Mouse (Mus musculus) heart, postnatal 25 days (tissue): ENCODE data around the gene Ywhab. TPM values are rescaled to one million over a fixed set of nuclear protein-coding genes. Genes with fewer than 3 reads are reported as not detected.

Source experiments
- DNase-seq: peaks from one replicate; pipeline ENCODE4 v3.0.0; 2022; ENCODE audit warnings: low spot score
- intact Hi-C: fragments of 180-260 bp; cut with DNase I; formaldehyde crosslinking; loops from one replicate; pipeline ENCODE4 v1.15.1; 2025
- total RNA-seq, 2 experiments: library from RNA; stranded (reverse); gene quantifications; 2 replicates each; pipeline ENCODE4 v1.2.3; 2021

The Ywhab gene
- total RNA-seq, result 10 to 100 TPM; 74.3 to 82.2 TPM

DNA sequence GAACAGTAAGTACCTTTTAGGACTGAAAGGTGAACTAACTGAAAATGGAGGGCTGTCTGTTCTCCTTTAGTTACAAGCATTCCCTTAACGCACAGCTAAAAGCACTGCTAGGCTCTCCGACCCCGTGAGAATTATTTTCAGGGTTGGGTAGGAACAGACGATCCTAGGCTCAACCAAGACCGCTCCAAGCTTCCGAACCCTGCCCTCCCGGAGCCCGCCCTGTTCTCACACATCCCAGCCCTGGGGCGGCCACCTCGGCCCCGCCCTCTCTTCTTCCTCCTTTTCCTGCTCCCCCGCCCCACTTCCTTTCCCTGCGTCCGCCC lies at the start of gene Ywhab:
Gene Ywhab, plus strand, starts transcription at position 307 of the 323 bp plus-strand sequence.
- intact Hi-C loops, result loop anchor here (5.0 kb wide), 1 partner anchor 78 kb away; the partner anchor contains the start of genes Stk4 and Tomm34
- no peak for DNase-seq

DNA sequence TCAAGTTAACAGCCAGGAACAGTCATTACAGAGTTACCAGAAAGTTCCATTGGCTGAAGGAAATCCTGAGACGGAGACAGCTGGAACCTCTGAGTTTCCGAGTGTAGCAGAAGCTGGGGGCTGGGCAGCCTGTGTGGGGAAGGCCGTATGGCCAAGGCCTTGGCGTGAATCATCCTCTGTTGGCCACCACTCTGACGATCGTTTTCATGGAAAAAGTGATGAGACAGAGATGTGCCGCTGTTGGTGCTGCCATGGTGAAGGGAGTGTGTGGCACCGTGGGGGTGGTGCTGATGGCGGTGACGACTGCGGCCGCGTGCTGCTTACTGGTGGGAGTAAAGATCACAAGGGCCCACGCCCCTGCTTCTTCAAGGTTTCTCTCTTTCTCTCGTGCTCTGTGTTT lies 48.5 kb upstream of the Ywhab start:
- intact Hi-C loops, result no loop called here

DNA sequence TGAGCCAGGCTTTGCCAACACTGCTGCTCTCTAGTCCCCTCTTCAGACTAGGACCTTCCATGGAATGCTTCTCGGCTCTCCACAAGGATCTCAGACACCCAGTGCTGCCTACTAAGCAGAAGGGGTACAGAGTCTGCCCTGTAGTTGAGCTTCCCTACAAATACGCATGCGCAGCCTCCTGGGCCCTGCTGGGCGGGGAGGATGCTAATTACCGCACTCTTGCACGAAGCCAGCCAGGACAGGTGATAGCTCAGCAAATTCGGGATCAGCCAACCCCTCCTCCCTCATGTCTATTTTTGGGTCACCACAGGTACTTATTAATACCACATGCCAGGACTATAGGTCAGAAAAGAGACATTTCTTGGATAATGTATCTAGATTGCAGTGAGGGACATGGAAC lies 46.8 kb upstream of the Ywhab start:
- no peak for DNase-seq
- intact Hi-C loops, result no loop called here

More for the DNA sequence above, 48.5 kb upstream of the Ywhab start:
- DNase-seq, result peak; percentile 6

DNA sequence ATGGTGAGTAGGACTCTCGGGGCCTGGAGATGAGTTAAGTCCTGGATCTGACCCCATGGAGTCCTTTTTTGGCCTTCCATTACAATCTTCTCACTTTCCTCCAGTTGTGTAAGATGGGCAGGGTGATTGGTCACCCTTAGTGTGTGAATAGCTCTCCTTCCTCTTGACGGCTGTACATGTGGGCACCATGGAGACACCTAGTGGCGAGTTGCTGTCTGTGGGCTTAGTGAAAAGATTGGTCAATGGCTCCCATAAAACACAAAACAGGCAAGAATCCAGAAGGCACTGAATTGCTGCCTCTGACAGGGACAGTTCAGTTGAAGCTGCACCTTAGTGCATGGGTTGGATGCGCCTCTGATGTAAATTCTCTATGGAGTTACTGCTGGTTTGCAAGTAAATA lies 43.0 kb upstream of the Ywhab start:
- DNase-seq, result no peak
- intact Hi-C loops, result loop anchor here (1.0 kb wide), 1 partner anchor 93 kb away; no protein-coding TSS in a partner anchor

DNA sequence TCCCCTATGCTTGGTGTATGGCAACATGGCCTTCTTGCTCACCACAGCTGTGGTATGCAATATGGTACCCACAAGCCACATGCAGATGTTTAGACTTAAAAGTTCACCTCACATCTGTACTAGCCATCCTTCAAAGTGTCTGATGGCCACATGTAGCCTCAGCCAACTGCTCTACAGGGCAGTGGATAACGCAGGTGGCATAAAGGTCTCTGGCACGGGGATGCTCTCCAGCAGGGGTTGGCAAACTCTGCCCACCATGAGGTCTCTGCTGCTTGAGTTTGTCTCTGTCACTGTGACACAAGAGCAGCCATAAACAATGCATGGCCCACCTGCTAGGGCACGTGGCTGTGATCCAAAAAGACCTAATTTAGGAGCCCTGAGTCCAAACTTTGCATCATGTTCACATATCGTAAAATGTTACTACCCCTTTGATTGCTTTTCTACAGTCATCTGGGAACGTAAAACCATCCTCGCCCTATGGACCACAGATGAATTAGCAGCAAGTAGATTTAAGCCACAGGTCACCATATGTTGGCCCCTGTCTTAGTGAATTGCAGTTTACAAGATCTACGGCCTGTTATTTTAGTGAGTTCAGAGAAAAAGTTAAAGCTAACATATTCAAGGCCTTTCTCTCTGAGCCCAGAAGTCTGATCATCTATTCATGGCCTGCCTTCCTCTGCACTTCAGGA lies 41.0 kb upstream of the Ywhab start:
- no peak for DNase-seq
- intact Hi-C loops, result no loop called here

DNA sequence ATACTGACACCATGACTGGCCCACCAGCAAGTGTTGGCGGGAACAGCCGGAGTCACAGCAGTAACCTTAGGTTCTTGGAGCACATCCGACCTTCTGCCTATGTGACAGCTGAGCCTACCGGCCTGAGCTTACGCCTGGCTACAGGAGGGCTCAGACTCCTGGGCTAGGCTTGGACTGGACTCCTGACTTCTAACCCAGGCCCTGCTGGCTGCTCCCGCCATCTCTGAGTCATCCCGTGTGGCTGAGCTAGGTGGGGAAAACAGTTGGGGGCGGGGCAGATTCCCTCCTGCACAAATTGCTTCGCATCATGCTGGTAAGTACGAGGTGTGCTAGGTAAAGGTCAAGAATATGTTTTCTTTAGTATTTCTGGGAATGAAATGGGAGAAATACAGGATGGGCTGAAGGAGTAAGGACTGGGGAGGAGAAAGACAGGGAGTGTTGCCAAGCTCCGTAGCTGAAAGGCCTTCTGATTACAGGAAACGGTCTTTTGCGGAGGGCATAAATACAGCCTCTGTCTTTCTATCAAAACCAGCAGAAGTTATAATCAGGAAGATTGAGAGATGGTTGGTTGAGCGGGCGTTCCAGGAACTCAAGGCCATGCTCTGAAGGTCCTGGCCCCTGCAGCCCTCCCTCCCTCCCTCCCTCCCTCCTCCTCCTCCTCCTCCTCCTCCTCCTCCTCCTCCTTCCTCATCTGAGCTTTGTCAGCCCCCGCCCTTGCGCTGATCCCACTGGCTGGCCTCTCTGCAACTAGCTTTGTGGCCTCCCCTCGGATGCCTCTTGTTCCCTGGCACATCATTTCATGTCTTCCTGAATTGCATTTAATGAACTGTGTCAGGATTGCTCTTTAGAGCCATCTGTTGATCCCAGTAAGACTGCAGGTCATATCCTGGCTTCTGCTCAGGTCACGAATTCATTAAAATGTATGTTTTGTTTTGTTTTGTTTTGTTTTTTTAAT lies 29.9 kb upstream of the Ywhab start:
- no peak for DNase-seq
- intact Hi-C loops, result loop anchor here (5.0 kb wide), 1 partner anchor 108 kb away; no protein-coding TSS in a partner anchor

DNA sequence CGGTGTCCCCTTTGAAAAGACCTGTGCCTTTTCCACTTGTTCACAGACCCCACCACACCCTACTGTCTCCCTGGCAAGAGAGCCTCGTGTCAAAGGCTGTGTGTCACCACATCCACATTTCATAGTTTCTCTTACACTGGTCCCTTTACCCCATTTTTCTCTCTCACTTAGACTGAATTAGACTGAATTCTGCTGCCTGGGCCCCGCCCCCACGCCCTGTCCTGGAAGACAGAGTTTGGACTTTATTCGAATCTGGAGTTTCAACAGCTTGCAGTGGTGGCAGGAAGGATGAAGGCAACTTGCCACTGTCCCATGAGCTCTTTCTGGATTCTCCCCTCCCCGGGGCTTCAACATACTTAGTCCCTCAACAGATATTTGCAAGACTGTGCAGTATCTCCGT lies 29.1 kb upstream of the Ywhab start:
- intact Hi-C loops, result loop anchor here (5.0 kb wide), 1 partner anchor 108 kb away; no protein-coding TSS in a partner anchor
- DNase-seq, result no peak

DNA sequence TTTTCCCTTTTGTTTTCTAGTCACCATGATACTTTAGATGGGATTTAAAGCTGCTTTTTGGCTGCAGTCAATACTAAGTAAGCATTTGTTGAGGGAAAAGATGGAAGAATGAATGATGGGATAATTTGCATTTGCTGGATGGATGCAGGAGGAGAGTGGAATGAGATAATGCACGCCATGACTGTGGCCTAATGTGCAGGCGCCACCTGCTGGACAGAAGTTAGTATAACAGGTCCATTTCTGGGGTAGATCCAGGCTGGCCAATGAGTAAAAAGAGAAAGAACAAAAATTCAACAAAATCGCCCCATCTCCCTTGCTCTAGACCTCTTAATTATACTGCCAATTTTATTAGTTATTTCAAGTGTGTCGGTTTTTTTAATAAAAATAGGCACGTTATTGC lies 26.2 kb upstream of the Ywhab start:
- DNase-seq, result no peak
- intact Hi-C loops, result loop anchor here (5.0 kb wide), 1 partner anchor 111 kb away; no protein-coding TSS in a partner anchor

DNA sequence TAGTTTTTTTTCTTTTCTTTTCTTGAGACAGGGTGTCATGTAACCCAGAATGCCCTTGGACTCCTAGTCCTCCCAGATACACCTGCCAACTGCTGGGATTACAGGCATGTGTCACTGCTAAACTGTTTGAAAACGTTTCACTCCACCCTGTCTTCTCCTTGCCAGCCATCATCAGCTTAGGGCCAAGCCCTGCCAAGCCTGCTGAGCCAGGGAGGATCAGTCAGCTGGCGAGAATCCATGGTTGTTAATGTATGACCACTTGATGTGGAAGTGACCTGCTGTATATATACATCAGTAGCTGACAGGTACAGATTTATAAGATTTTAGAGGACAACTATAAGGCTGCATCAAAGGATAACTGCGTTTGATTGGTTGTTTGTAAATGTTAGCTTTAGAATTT lies 24.4 kb upstream of the Ywhab start:
- no peak for DNase-seq
- intact Hi-C loops, result no loop called here

DNA sequence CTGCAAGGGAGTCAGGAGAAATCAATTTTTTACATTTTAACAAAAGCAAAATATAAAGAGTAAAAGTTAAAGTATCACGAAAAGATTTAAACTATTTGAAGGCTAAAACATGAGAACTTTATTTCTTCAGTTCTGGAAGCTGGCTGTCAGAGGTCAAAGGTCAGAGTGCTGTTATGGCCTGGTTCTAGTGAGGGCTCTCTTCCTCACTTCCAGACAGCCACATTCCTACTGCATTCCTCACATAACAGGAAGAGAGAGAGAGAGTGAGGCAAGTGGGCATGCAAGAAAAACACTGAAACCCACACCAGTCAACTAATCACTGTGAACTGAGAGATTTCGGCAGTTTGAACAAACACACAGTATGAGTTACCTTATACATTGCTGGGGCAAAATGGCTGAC lies 20.7 kb upstream of the Ywhab start:
- no peak for DNase-seq
- intact Hi-C loops, result no loop called here

DNA sequence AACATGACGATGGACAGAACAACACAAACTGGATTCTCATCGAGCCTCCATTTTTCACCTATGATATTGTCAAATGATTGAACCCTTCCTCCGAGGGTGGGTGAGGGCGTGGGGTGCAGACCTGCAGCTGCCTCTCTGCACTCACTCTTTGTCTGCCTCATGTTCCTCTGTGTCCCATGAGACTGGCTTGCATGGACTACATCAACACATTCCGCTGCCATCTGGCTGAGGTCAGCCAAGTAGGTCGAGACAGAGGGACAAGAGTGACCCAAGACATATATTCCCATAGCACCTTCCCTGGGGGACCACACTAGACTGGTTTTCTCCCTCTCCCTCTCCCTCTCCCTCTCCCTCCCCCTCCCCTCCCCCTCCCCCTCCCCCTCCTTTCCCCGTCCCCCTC lies 18.3 kb upstream of the Ywhab start:
- intact Hi-C loops, result no loop called here
- no peak for DNase-seq

DNA sequence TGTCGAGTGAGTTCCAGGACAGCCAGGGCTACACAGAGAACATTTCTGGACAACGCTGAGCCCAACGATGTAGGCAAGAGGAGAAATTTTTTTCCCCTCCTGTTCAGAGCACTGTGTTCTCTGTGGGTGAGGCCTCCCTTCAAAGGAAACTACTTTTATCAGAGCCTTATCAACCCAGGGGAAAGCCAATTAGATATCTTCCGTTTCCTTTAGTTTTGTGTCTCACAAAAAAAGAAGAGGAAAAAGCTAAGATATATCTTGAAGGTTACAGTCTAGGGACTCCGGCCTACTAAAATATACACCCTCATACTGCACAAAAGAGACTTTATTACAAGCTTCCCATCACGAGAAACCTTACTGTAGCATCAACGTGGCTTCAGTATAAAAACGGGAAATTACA lies 7.5 kb upstream of the Ywhab start:
- DNase-seq, result no peak
- intact Hi-C loops, result no loop called here

DNA sequence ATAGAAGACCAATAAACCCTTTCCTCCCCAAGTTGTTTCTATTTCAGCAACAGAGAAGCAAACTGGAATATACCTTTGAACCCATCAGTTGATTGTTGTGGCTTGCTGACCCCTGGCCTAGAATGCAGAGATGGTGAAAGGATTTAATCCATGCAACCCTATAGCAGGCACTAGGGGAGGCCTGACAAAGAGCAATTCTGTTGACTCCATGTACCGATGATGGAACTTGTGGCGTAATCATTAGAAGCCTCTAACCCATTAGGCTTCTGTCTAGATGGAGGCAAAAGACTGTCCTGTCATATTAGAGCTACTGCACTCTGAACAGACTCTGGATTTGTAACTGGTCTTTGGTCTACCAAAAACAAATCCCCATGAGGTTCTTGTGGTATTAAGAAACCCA lies 1.9 kb upstream of the Ywhab start:
- intact Hi-C loops, result loop anchor here (5.0 kb wide), 1 partner anchor 79 kb away; the partner anchor contains the start of genes Stk4 and Tomm34
- DNase-seq, result no peak

DNA sequence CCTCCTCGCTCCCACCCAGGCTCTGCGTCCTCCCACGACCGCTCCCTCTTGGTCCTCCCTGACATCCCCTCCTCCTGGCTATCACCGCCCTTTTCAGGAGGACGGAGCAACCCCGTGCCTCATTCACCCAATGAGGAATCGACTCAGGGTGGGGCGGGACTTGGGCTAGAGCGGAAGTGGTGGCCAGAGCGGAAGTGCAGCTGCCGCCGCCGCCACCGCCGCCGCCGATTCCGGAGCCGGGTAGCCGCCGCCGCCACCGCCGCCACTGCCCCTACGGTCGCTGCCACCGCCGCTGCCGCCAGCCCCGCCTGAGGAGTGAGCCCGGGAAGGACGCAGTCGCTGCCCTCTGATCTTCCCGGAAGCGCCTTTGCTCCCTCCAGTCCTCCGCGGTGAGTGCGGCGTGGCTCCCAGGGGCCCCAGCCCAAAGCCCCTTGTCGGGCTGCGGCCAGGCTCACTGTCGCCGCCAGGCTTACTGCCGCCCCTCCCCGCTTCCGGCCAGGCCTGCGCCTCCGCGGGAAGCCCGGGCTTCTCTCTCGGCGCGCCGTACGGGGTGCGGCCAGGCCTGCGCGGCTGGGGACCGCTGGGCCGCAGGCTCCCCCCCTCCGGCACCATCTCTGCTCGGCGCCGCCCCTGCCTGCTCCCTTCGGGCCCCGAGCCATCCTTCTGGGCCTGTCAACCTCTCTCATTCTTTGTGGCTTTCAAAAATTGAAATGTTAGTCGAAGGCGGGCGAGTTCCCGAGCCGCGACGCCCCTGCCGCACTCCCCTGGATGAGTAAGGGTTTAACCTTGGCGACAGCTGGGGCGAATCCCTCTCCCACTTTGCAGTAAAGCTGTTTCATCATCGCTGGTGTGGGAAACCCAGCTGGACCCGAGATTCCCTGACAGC lies 460 bp downstream of the Ywhab start:
- DNase-seq, result peak; percentile 96
- intact Hi-C loops, result loop anchor here (5.0 kb wide), 1 partner anchor 77 kb away; the partner anchor contains the start of genes Stk4 and Tomm34

DNA sequence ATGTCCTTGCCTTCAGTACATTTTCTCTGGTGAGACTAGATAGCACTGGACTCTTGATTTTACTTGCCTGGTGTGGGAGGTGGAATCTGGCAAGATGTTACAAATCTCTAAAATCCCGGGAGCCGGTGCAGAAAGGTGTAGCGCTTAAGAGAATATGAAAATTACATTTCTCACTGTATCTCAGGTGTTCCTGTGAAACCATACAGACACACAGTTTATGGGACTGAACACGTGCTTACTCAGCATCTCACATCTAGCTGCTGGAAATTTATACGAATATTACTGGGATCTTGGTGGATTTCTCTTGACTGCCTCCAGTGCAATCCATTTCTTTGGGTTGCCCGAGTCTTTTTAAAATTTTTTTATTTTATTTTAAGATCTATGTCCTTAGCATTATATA lies 1.5 kb downstream of the Ywhab start:
- no peak for DNase-seq
- intact Hi-C loops, result no loop called here

DNA sequence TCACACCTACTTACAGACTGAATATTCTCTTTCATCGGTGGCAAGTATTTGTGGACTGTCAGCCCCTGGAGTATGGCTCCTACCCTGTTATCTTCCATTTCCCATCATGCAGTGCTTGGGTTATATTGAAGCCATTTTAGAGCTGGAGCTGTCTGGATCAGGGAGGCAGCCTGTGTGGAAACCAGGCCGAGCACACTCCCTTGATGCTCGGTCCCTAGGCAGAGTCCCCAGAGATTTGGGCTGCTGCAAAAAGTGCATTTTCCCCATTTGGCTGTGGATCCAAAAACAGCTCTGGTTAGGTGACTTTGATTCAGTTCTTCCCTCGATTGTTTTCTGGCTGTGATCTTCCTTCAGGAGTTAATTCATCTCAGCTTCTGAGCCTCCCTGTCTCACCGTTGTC lies 2.1 kb downstream of the Ywhab start:
- intact Hi-C loops, result no loop called here
- no peak for DNase-seq

DNA sequence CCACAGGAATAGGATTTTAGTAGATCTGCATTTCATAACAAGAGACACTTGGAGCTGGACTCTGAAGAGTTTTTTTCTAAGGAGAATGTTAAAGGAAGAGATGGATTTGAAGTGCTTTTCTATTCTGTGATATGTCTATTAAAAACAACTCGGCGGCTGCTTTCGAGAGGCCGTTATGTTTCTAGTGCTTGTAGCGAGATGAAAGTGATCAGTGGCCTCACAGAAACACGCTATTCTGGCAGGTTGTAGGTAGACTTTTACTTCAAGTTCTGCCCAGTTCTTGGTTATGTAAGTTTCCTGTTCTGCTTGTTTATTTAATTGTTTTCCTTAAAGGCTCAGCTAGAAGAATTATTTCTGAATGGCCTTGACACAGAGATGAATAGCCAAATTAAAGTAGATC lies 4.2 kb downstream of the Ywhab start:
- no peak for DNase-seq
- intact Hi-C loops, result no loop called here

DNA sequence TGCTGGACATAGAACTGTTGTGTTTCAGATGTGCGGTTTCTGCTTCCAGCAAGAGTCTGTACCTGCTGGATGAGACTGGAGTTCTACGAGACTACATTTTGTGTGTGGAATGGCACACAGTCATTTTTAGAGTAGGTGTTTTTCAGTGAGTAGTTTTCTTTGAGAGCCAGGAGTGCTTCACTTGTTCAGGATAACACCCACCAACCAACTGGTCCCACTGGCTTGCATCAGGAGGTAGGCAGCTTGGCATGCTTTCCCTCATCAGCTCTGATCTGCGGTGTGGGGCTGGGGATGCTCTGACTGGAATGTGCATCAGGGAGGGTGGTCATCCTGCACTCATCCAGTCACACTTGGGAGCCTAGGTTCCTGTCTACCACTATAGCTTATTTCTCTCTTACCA lies 7.9 kb downstream of the Ywhab start:
- intact Hi-C loops, result no loop called here
- DNase-seq, result no peak

DNA sequence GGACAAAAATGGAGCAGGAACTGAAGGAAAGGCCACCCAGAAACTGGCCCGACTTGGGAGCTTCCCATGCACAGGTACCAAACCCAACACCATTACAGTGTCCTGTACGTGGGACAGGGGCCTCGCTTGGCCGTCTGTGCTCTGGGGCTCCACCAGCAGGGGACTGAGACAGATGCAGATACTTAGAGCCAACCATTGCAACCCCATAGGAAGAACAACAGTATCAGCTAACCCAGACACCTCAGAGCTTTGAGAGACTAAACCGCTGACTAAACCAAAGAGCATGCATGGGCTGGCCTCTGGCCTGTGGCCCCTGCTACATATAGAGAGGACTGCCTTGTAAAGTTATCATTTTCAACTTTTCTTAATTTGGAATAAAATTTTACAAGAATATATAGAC lies 9.7 kb downstream of the Ywhab start:
- no peak for DNase-seq
- intact Hi-C loops, result no loop called here

DNA sequence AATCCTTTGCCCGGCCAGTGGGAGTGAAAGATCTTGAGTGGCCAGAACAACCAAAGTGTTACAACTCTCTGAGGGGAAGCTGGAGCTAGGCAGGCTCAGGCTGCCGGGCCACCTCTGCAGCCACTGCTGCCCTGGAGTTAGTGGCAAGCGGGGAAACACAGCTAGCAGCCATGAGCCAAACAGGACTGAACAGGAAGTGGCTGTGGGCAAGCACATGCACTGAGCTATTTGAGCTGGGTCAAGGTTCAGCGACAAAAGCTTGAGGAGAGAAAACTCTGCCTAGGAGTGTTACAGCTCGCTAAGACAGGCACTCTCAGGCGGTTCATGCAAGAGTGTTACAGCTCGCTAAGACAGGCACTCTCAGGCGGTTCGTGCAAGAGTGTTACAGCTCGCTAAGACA lies 12.2 kb downstream of the Ywhab start:
- intact Hi-C loops, result no loop called here
- no peak for DNase-seq
